Mouse (Mus musculus) lung, postnatal 4 days (tissue): ENCODE measurements at regions not wholly inside any gene's neighbourhood (a gene's known extent, or its start where the extent isn't known, plus 50 kb on each side); places are given as distances from the start of the nearest gene placed in this dataset.

Source experiments
- DNase-seq, 2 experiments: peaks; one replicate each; pipeline ENCODE4 v3.0.0; 2021

DNA sequence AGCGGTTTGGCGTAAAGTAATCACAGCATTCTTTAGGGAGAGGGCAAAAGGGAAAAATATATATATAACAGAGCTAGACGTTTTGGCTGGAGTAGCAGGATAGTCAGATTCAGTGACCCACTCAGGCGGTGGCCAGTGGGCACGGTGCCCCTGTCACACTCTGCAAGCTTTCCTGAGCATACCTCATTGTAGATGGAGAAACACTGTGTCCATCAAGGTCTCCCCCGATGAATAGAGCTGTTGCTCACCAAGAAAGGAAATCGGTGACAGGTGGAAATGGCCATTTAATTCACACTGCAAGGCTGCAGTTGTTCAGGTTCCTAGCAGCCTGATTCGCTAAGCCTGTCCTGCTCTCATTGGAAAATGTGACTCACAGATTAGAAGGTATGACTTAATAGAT lies 365.1 kb upstream of the Auts2 start:
- no peak for DNase-seq

DNA sequence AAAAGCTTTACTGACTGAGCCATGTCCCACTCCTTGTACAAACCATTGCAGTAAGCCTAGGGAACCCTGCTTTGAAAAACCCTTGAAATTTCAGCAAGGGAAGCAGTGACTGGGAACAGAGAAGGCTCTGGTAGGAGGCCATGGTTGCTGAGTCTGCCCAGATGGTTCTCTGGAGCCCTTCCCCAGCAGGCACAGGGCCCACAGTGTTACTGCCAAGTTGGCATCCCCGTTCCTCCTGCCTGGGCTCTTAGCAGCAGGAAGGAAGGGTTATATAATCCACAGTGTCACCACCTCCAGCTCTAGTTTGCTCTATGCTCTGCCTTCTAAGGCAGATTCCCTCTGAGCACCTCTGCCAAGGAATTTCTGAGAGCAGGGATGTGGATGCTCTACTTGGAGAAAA lies 349.4 kb upstream of the Auts2 start:
- DNase-seq, result no peak

- no peak for DNase-seq
Measured at GRCm38 (mm10) chr5:132884130-132884529, 341.0 kb upstream of the Auts2 start.

GRCm38 (mm10) chr5:132882291-132882690 lies 339.1 kb upstream of the Auts2 start:
- peak in 1 of 2 experiments; percentile 29 for DNase-seq

DNA sequence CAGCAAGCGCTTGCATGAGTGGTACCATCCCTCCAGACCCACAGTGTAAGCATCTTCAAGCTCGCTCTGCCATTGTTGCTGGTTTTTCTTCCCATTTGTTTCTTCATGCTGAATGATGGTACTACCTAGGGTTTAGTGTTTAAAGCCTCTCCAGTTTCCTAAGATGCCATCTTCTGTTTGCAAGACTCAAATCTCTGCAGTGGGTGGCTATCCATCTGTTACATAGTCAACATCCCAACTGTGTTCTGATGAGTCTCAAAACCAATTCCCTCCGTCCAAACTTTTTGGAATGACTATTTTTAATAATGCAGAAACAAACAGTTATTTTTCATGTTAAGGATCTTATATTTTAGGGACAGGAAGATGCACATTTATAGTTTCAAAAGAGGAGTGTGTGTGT lies 338.0 kb upstream of the Auts2 start:
- no peak for DNase-seq

DNA sequence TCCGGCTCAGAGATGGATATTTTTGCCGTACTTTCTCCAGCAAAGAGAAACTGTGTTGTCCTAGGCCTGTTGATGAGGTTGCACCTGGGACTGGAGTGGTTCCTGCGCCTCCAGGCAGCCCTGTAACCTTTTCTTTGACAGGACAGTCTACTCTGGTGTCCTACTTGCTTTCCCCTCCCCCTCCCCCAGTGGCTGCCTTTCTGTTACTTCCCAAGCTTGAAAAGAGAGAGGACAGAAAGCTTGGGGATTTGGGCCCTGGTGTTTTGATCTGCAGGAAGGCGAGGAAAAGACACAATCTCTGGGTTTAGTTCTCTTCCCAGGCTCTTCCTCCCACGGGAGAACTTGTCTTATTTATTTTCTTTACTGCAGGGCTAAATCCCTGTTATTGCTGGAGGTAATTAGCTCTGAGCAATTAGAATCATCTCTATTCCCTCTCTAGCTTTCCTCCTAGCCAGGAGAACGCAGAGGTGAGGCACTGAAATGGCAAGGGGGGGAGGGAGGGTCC lies 333.2 kb upstream of the Auts2 start:
- DNase-seq, result no peak

DNA sequence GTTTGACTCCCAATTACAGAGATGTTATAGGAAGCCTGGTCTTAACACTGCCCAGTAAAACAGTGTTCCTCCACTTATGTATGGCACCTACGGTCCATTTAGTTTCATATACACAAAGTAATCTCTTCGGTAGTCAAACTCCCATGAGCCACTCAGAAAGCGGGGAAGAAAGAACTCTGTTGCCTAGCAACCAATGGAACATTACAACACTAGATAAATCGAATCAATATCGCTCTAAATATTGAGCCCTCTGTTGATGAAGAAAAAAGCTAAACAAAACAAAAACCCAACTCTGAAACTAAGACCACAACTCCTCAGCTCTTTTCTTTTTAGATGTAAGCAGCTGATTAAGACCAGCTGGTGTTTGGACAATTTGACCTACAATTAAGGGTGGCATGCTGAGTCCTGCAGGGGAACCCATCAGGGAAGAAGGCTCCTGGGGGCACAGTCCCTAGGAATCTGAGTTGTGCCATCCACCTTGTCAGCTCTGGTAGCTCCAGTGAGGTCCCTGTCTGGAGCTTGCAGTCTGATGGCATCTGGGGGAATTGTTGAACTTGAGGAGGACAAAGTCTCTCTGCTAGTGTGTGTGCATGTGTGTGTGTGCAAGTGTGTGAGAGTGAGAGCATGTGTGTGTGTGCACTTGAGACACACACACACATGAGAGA lies 315.8 kb upstream of the Auts2 start:
- no peak for DNase-seq

DNA sequence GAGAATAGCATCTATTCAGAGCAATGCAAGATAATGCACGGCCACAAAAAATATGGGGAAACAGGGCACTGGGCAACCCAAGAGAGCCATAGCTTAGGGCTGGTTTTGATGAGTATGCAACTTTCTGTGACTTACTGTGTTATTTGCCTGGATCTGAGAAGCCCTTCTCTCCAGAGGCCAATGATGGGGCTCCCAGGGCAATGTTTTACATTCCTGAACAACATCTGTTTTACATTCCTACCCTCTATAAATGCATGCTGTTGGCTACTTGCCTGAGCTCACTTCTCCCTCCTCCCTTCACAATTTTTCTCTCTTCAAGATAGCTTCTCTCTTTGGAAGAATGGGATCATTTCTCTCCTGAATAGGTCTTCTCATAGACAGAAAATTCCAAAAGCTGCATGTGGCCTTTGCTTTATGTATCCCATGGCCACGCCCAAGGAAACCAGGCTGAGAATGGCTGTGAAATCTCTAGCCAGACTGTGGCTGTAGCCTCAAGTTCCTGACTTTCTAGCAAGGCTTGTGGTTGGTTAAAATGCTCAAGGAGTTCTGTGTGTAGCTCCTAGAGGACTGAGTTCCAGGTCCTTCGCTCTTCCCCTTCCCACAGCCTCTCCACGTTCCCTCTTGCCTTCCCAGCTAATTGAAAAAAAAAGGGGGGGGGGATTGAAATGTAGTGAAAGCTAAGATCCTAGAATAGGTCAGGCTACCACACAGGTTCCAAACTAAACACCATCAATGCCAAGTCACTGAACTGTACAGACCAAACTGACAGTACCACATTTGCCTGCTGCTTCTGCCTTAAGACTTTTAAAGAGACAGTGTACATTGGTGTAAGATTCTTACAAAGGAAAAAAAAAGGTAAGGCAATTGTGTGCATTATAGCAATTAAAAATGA lies 312.7 kb upstream of the Auts2 start:
- DNase-seq, result no peak

- no peak for DNase-seq
Measured at GRCm38 (mm10) chr5:132850770-132851169, 307.6 kb upstream of the Auts2 start.

DNA sequence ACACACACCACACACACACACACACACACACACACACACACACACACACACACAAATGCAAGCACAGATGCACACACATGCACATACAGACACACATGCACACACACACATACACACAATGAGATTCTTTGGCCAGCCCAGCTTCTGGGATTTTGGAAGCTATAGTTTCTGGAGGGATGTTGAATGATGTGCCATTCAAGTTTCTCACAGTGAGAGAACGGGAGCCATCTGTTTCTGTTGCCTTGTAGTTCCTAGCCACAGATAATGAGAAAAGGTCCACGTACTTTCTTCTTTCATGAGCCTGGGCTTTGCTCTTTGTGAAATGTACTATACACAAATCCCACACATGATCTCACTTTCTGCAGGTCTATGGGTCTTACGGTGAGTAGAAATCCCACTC lies 304.9 kb upstream of the Auts2 start:
- no peak for DNase-seq

- no peak for DNase-seq
Measured at GRCm38 (mm10) chr5:132843284-132843683, 300.1 kb upstream of the Auts2 start.

GRCm38 (mm10) chr5:132841794-132842193 lies 298.6 kb upstream of the Auts2 start:
- DNase-seq, result no peak

GRCm38 (mm10) chr5:132837420-132837819 lies 294.3 kb upstream of the Auts2 start:
- DNase-seq, result no peak

DNA sequence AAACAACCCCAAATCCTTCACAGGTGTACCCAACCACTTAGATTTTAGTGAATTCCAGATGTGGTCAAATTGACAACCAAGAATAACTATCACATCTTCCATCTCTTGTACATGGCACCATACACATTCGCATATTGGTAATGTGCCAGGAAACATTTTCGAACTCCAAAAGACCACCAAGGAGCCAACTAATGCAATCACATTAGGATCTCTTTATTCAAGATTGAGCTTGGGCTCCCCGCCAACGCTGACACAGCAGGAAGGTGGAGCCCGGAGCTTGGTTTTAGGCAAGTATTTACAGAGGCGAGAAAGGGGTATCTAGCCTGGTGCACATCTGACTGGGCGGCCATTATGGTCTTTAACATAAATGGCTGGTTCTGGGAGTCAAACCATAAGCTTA lies 285.8 kb upstream of the Auts2 start:
- no peak for DNase-seq

DNA sequence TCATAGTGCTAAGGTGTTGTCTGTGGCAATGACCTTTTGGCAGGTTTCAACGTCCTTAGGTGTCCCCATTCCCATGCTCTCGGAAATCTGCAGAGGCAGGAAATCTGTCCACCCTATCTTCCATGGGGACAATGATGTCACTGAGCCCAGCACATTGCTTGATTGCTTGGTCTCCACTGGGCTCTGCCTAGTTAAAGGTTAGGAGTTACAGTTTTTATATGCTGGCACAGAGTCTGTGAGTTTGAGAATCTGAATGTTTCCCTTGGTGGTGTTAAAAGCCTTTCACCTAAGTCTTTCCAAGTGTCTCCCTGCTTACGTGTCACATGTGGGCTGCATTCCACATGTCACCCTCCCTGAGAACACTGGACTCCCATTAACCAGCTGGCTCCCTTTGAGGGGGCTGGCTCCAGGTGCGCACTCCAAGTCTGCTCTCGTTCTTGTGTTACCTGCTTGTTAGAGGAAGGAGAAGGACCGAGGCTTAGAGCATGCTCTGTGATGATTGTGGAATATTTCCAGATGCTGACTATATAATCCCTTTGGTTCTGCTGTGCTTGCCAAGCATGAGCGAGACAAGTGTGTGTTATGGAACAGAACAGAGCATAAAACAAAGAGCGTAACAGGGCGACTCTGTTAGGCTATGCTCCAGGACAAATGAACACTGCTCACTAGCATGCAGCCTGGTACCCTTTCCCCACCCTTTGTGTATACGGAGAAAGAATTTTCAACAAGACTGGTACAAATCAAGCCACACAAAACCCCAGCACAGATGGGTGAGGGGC lies 284.6 kb upstream of the Auts2 start:
- DNase-seq, result no peak

DNA sequence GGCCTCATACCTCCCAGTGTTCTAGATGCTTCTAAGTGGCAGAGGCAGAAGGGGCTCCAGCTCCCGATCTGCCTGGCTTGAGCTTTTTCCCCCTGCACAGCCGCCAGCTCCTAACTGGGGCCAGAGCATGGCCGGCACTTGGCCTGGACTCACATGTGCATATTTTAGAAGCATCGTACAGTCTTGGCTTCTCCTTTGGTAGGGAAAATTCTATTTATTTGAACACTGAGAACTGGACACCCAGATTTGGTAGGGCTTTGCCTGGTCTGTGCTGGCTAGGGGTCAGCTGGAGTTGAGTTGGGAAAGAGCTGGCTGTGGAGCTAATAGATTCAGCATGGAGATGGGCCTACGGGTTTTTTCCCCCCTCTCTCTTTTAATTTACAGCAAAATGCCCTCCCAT lies 282.9 kb upstream of the Auts2 start:
- peak; percentile 7 to 31 for DNase-seq

DNA sequence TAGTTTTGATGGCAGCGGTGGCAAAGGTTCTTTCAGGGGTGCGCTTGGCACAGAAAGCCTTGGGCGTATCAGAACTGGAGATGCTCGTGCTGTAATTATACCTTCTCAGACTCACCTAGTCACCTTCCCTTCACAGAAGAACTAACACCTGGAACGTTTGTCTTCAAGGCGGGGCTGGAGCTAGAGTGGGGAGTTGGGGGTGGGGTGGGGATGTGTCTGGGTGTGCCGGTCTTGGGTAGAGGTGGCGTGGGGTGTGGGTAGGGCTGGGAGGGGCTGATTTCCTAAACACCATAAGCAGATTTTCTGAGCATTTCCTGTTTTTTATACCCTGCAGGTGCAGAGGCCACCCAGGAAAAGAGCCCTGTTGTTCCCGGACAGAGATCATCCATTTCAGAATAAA lies 274.5 kb upstream of the Auts2 start:
- no peak for DNase-seq

DNA sequence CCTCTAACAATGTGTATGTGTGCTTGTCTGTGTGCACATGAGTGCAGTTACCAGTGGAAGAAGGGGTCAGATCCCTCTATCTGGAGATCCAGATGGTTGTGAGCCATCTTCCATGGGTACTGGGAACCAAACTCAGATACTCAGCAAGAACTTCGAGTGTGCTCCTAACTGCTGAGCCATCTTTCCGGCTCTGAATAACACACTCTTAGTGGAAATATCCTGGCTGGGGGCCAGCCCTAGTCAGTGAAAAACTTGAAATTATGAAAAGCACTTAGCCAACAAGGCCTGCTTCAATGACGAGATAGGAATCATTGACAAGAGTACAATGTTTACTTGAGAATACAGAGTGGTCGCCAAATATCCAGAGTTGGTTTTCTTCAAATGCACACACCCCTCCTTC lies 266.0 kb upstream of the Auts2 start:
- peak in 1 of 2 experiments; percentile 6 for DNase-seq

DNA sequence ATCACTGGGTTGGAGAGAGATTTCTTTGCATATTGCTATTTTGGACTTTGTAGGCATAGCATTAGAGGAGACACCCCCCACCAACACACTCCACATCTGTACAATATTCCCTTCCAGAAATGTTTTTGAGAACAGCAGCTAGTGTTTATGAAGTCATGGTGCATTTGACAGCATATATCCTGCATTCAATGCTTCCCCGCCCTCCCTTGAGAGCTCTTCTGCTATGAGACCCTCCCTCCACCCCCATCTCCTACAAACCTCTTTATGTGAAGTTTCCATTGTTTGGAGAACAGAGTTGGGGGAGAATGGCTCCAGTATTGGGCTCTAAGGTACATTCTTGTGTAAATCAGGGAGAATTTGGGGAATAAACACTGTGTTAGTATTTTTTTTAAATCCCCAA lies 252.9 kb upstream of the Auts2 start:
- DNase-seq, result no peak

DNA sequence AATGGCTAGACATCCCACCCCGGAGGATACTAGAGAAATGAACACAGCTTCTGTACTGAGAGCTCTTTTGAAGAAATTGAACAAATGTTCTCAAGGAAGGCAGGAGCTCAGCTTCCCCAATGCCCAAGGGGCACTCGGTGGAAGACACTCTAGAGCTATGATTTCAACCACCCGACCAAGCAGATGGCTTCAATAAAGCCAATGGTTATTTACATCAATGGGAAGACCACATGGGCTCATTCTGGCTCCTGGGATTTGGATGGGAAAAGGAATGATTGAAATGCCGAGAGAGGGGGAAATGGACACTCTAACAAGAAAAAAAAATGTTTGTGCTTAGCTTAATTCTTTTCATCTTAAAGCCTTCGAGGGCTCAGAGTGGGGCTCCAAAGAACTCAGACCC lies 249.3 kb upstream of the Auts2 start:
- no peak for DNase-seq

GRCm38 (mm10) chr5:132785291-132785690 lies 242.1 kb upstream of the Auts2 start:
- no peak for DNase-seq

DNA sequence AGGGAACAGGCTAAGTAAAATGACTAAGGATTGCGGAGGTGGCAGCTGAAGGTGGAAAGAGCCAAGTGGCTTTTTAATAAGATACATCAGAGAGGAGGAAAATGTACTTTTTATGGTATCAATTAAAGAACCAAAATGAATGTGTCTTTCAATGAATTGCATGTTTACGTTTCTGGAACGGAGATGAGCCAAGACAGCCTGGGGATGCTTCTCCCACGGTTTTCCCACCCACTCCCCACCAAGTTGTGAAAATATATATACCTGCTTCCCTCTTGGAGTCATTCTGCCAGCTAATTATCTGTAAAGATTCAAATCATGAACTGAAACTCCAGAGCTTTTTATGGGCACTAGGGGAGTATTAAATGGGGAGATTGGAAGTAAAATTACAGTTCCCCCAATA lies 241.6 kb upstream of the Auts2 start:
- no peak for DNase-seq

GRCm38 (mm10) chr5:132774141-132774680 lies 231.1 kb upstream of the Auts2 start:
- no peak for DNase-seq
